Mouse (Mus musculus) MEL (cell line): ENCODE measurements around the gene Tmem50a.

ENCODE experiments used
- CTCF ChIP-seq, 3 experiments: IDR thresholded peaks in 2 of 3; conservative IDR thresholded peaks in 1 of 3; 2 replicates each; pipeline ENCODE4 v1.5.1; 2011 to 2012; ENCODE audit warnings: low read length in 3 of 3, low read depth in 2 of 3, mild to moderate bottlenecking in 2 of 3, improper control_type of control experiment in 1 of 3, inconsistent platforms in 1 of 3, mixed read lengths in 1 of 3, moderate library complexity in 1 of 3; ENCODE audit not compliant: control insufficient read depth in 1 of 3, insufficient read depth in 1 of 3, poor library complexity in 1 of 3, severe bottlenecking in 1 of 3
- ELF1 ChIP-seq: IDR thresholded peaks from 2 replicates; pipeline ENCODE4 v1.6.1; 2014; ENCODE audit warnings: low read depth, mild to moderate bottlenecking, inconsistent platforms, low read length, improper control_type of control experiment, moderate library complexity
- EP300 ChIP-seq, 2 experiments: IDR thresholded peaks; 2 replicates each; pipeline ENCODE4 v1.6.1; 2011; ENCODE audit warnings: improper control_type of control experiment in 2 of 2, low read length in 2 of 2, low read depth in 1 of 2, mild to moderate bottlenecking in 1 of 2
- MAFK ChIP-seq: IDR thresholded peaks from 2 replicates; pipeline ENCODE4 v1.6.1; 2011; ENCODE audit warnings: low read depth, mild to moderate bottlenecking, low read length, improper control_type of control experiment, borderline replicate concordance
- MEF2A ChIP-seq: IDR thresholded peaks from 2 replicates; pipeline ENCODE4 v1.6.1; 2014; ENCODE audit warnings: low read depth, mild to moderate bottlenecking, inconsistent platforms, low read length, improper control_type of control experiment; ENCODE audit not compliant: poor library complexity, insufficient replicate concordance, severe bottlenecking; ENCODE audit errors: extremely low read depth
- MYC ChIP-seq: IDR thresholded peaks from 2 replicates; pipeline ENCODE4 v1.6.1; 2011; ENCODE audit warnings: low read depth, mild to moderate bottlenecking, low read length, improper control_type of control experiment, moderate library complexity
- POLR2A ChIP-seq, 2 experiments: IDR thresholded peaks; 2 replicates each; pipeline ENCODE4 v1.6.1; 2011 to 2012; ENCODE audit warnings: low read length in 2 of 2, mild to moderate bottlenecking in 2 of 2, control low read depth in 1 of 2, improper control_type of control experiment in 1 of 2, low read depth in 1 of 2, moderate library complexity in 1 of 2; ENCODE audit not compliant: control insufficient read depth in 1 of 2, insufficient read depth in 1 of 2, poor library complexity in 1 of 2
- POLR2AphosphoS5 ChIP-seq: IDR thresholded peaks from 2 replicates; pipeline ENCODE4 v1.6.1; 2012; ENCODE audit warnings: low read depth, borderline replicate concordance, mild to moderate bottlenecking, inconsistent platforms, low read length, moderate library complexity, mixed read lengths
- SIN3A ChIP-seq: IDR thresholded peaks from 2 replicates; pipeline ENCODE4 v1.6.1; 2012; ENCODE audit warnings: low read length, improper control_type of control experiment, inconsistent platforms
- TAL1 ChIP-seq: IDR thresholded peaks from 2 replicates; pipeline ENCODE4 v1.6.1; 2012; ENCODE audit warnings: mild to moderate bottlenecking, inconsistent platforms, low read length, moderate library complexity, mixed read lengths
- TBP ChIP-seq: IDR thresholded peaks from 2 replicates; pipeline ENCODE4 v1.8.0; 2011; ENCODE audit warnings: low read depth, low read length, improper control_type of control experiment
- TCF12 ChIP-seq: IDR thresholded peaks from 2 replicates; pipeline ENCODE4 v1.6.1; 2014; ENCODE audit warnings: low read depth, mild to moderate bottlenecking, inconsistent platforms, low read length, improper control_type of control experiment, moderate library complexity
- ZC3H11A ChIP-seq: IDR thresholded peaks from 2 replicates; pipeline ENCODE4 v1.6.1; 2012; ENCODE audit warnings: low read depth, mild to moderate bottlenecking, inconsistent platforms, low read length, improper control_type of control experiment
- ZKSCAN1 ChIP-seq: IDR thresholded peaks from 2 replicates; pipeline ENCODE4 v1.6.1; 2012; ENCODE audit warnings: low read depth, mild to moderate bottlenecking, inconsistent platforms, low read length, improper control_type of control experiment, moderate library complexity

- TF ChIP-seq POLR2A (IDR thresholded peaks at IDR 0.05; ENCODE audit: control insufficient read depth in 1 of 2, insufficient read depth in 1 of 2, low read depth in 1 of 2, low read length in 2 of 2, poor library complexity in 1 of 2), result no peak
- peak in 1 of 2 experiments; percentile 17; a peak in 1 of 4 replicates for TF ChIP-seq EP300 (IDR thresholded peaks at IDR 0.05; ENCODE audit: low read depth in 1 of 2, low read length in 2 of 2)
- no peak for TF ChIP-seq POLR2AphosphoS5
- TF ChIP-seq TCF12, result no peak; the same call in 1 of the 2 replicates
- no peak for TF ChIP-seq TBP
- no peak for TF ChIP-seq ZC3H11A
- TF ChIP-seq TAL1, result no peak
- no peak for TF ChIP-seq ZKSCAN1
- TF ChIP-seq SIN3A, result peak; percentile 62
- TF ChIP-seq MEF2A, result no peak
- TF ChIP-seq CTCF (IDR thresholded peaks at IDR 0.05 in 2 of 3, conservative IDR thresholded peaks at IDR 0.05 in 1 of 3; ENCODE audit: control insufficient read depth in 1 of 3, insufficient read depth in 1 of 3, low read depth in 2 of 3, low read length in 3 of 3, poor library complexity in 1 of 3, severe bottlenecking in 1 of 3), result no peak
- TF ChIP-seq MAFK, result no peak
- TF ChIP-seq MYC, result no peak
- TF ChIP-seq ELF1, result no peak
Observed at GRCm38 (mm10) chr4:134918381-134918780, 3.6 kb upstream of the Tmem50a start.
